Mouse (Mus musculus) ovary, postnatal 14 days (tissue): ENCODE measurements at regions not wholly inside any gene's neighbourhood (a gene's known extent, or its start where the extent isn't known, plus 50 kb on each side); places are given as distances from the start of the nearest gene placed in this dataset.

ENCODE experiments used
- DNase-seq: peaks from one replicate; pipeline ENCODE4 v3.0.0; 2022; ENCODE audit warnings: low spot score

- no peak for DNase-seq
Observed at GRCm38 (mm10) chr17:27364899-27365298, 156.3 kb downstream of the Grm4 start.

GRCm38 (mm10) chr17:27364338-27364737 is 156.9 kb downstream of the Grm4 start:
- no peak for DNase-seq

- no peak for DNase-seq
Observed at GRCm38 (mm10) chr17:27363911-27364310, 157.3 kb downstream of the Grm4 start.

- no peak for DNase-seq
Observed at GRCm38 (mm10) chr17:27362221-27362620, 158.0 kb upstream of the Lemd2 start.

GRCm38 (mm10) chr17:27361362-27361761 is 157.1 kb upstream of the Lemd2 start:
- no peak for DNase-seq

GRCm38 (mm10) chr17:27356862-27357261 is 152.6 kb upstream of the Lemd2 start:
- no peak for DNase-seq

GRCm38 (mm10) chr17:27355717-27356116 is 151.4 kb upstream of the Lemd2 start:
- no peak for DNase-seq

- no peak for DNase-seq
Observed at GRCm38 (mm10) chr17:27355056-27355455, 150.8 kb upstream of the Lemd2 start.

GRCm38 (mm10) chr17:27349911-27350310 is 145.6 kb upstream of the Lemd2 start:
- DNase-seq: no peak

- DNase-seq: no peak
Observed at GRCm38 (mm10) chr17:27349432-27349831, 145.2 kb upstream of the Lemd2 start.

- DNase-seq: no peak
Observed at GRCm38 (mm10) chr17:27341952-27342890, 138.0 kb upstream of the Lemd2 start.

GRCm38 (mm10) chr17:27339823-27340222 is 135.6 kb upstream of the Lemd2 start:
- no peak for DNase-seq

- DNase-seq: no peak
Observed at GRCm38 (mm10) chr17:27339261-27339660, 135.0 kb upstream of the Lemd2 start.

GRCm38 (mm10) chr17:27335621-27336020 is 131.4 kb upstream of the Lemd2 start:
- no peak for DNase-seq

- DNase-seq: no peak
Observed at GRCm38 (mm10) chr17:27333593-27333992, 129.3 kb upstream of the Lemd2 start.

- no peak for DNase-seq
Observed at GRCm38 (mm10) chr17:27333141-27333540, 128.9 kb upstream of the Lemd2 start.

- DNase-seq: no peak
Observed at GRCm38 (mm10) chr17:27332076-27332475, 127.8 kb upstream of the Lemd2 start.

GRCm38 (mm10) chr17:27331630-27332029 is 127.4 kb upstream of the Lemd2 start:
- DNase-seq: no peak

GRCm38 (mm10) chr17:27329791-27330190 is 125.5 kb upstream of the Lemd2 start:
- DNase-seq: no peak

- DNase-seq: no peak
Observed at GRCm38 (mm10) chr17:27329183-27329582, 124.9 kb upstream of the Lemd2 start.

- DNase-seq: peak; percentile 73
Observed at GRCm38 (mm10) chr17:27325002-27325460, 120.8 kb upstream of the Lemd2 start.

GRCm38 (mm10) chr17:27323513-27323912 is 119.2 kb upstream of the Lemd2 start:
- DNase-seq: no peak

- no peak for DNase-seq
Observed at GRCm38 (mm10) chr17:27322891-27323509, 118.7 kb upstream of the Lemd2 start.
